ENCODE assay signal across 10 mouse cellular contexts in genomic region chr13:48694090-48695064, GRCm38 (mm10). TPM values are rescaled to one million over a fixed set of nuclear protein-coding genes. Genes with fewer than 3 reads are reported as not detected.
DNase-seq lines count a peak whose midpoint lies in the region; ATAC-seq lines count a peak whose summit lies in the region.
"Had no signal": no experiment of that assay in that cellular context is flagged by ENCODE, and none has a peak within 500 bp of the region (broad histone marks: within the 10 kb centered on the region; RNA-seq: fewer than 3 reads in every experiment).

No protein-coding gene starts in this region.

- WGBS in hindbrain, embryonic 16.5 days: 52% methylated on average over 27 of the region's 27 CpGs
- WGBS in hindbrain, embryonic 12.5 days: 68% methylated on average over 27 of the region's 27 CpGs

- no peak overlapping the region for H3K9ac ChIP-seq in hindbrain, embryonic 16.5 days (ENCODE audit: low read depth, low read length)
- H3K9ac ChIP-seq in hindbrain, embryonic 12.5 days: no peak overlapping the region

- H3K9me3 ChIP-seq in hindbrain, embryonic 16.5 days (ENCODE audit: control insufficient read depth, low read length): peaks cover 4% of the 10 kb centered on the region
- H3K9me3 ChIP-seq in hindbrain, embryonic 12.5 days (replicated peaks): peaks cover 12% of the 10 kb centered on the region; the same call in 1 of the 2 replicates

- H3K27me3 ChIP-seq in hindbrain, embryonic 16.5 days (replicated peaks; ENCODE audit: control insufficient read depth, insufficient read depth, low read length): no peaks in the 10 kb centered on the region; the same call in 1 of the 2 replicates
- 0 out of 2 replicates have a peak, but pooled peaks cover 5% of the 10 kb centered on the region for H3K27me3 ChIP-seq in hindbrain, embryonic 12.5 days

- H3K4me2 ChIP-seq in hindbrain, embryonic 16.5 days (ENCODE audit: low read length): no peak overlapping the region
- no peak overlapping the region for H3K4me2 ChIP-seq in hindbrain, embryonic 12.5 days (replicated peaks)

- H3K4me3 ChIP-seq in hindbrain, embryonic 16.5 days (ENCODE audit: low read length): no peak overlapping the region
- H3K4me3 ChIP-seq in hindbrain, embryonic 12.5 days: no peak overlapping the region
- H3K4me3 ChIP-seq: erythroblast, embryonic 14.5 days; myocyte had no signal

- peak; percentile 82 for DNase-seq in brain, adult 2 months (ENCODE audit: low read depth, low spot score)
- peak; percentile 41 to 51 for DNase-seq in gastrocnemius, postnatal 36 days
- DNase-seq in layer of hippocampus, postnatal 10 days (ENCODE audit: low spot score in 2 of 2): peak; percentile 12 to 32
- peak; percentile 44 to 53 for DNase-seq in right cerebral cortex, postnatal 10 days (ENCODE audit: low spot score in 2 of 2)
- no peak for DNase-seq in thymus, postnatal 14 days
- DNase-seq in cerebellum, adult 11 months: no peak

- ATAC-seq in hindbrain, embryonic 16.5 days: peak; percentile 76
- ATAC-seq in hindbrain, embryonic 12.5 days (ENCODE audit: low FRiP score): no peak

- no peaks in the 10 kb centered on the region; the same call in 1 of the 2 replicates for H3K4me1 ChIP-seq in hindbrain, embryonic 16.5 days (ENCODE audit: control insufficient read depth, insufficient read depth, low read depth, low read length)
- H3K4me1 ChIP-seq in hindbrain, embryonic 12.5 days: 0 out of 2 replicates have a peak, but pooled peaks cover 2% of the 10 kb centered on the region

- H3K36me3 ChIP-seq in hindbrain, embryonic 16.5 days (ENCODE audit: control insufficient read depth, insufficient read depth, low read length): no peaks in the 10 kb centered on the region
- no peaks in the 10 kb centered on the region for H3K36me3 ChIP-seq in hindbrain, embryonic 12.5 days

- intact Hi-C loops in gastrocnemius, postnatal 36 days (cut with DNase I): no loop called here

- H3K27ac ChIP-seq in hindbrain, embryonic 16.5 days (ENCODE audit: low read depth, low read length): no peak overlapping the region
- no peak overlapping the region for H3K27ac ChIP-seq in hindbrain, embryonic 12.5 days

RNA-seq across cellular contexts. Expression of gene Barx1, which starts 31.6 kb away (rescaled TPM):
- 0.26 TPM in 1 of 2 replicates, not detected in the other for polyA plus RNA-seq in hindbrain, embryonic 16.5 days (2015; fragmentation: Nextera tagmentation; extraction: Ambion mirVana)
- polyA plus RNA-seq in hindbrain, embryonic 12.5 days (2016; fragmentation: Nextera tagmentation; extraction: Ambion mirVana): 5.6 and 5.7 TPM in 2 replicates
- total RNA-seq in gastrocnemius, postnatal 36 days (2021): not detected
- not detected for total RNA-seq in layer of hippocampus, postnatal 10 days (2021)
- polyA plus RNA-seq: erythroblast, embryonic 14.5 days; myocyte had no signal

Comparison
In these comparisons a context has a peak if more than half of its experiments do, and no peak if none do; other contexts are left out.
1. DNase-seq: peak in brain, adult 2 months (single experiment), gastrocnemius, postnatal 36 days (2 of 2), layer of hippocampus, postnatal 10 days (2 of 2) and right cerebral cortex, postnatal 10 days (2 of 2); none in thymus, postnatal 14 days (single experiment) and cerebellum, adult 11 months (single experiment).